Mouse (Mus musculus) lung, adult 18-20 months (tissue): ENCODE data around the gene Trim75.
"Not testable (repeated sequence)": the region's sequence is repeated elsewhere in the genome, so short reads cannot be mapped to it uniquely, and the experiment has no call there.

Experiments used
- DNase-seq, 2 experiments: peaks; one replicate each; pipeline ENCODE4 v3.0.0; 2022; ENCODE audit warnings: mixed read lengths in 2 of 2

Trim75 gene

DNA sequence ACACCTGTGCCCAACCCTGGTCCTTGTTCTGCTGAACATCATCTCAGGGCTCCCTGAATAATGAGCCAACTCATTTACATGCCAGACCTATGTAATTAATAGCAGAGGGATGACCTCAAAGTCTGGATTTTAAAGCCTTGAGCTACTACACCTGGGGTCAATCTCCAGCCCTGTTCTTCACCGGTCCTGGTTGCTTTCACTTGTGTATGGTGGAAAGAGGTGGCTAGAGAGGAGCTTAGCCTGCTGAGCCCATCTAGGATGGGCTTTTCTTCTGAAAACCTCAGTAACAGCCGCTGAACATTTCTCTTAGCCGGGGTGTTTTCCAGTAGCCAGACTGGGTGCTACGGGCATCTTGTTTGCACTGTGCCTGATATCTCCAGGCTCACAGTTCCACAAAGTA, at the start of gene Trim75:
Gene Trim75 (minus strand): TSS at position 101 of the 400 bp plus-strand sequence.
- no peak for DNase-seq

DNA sequence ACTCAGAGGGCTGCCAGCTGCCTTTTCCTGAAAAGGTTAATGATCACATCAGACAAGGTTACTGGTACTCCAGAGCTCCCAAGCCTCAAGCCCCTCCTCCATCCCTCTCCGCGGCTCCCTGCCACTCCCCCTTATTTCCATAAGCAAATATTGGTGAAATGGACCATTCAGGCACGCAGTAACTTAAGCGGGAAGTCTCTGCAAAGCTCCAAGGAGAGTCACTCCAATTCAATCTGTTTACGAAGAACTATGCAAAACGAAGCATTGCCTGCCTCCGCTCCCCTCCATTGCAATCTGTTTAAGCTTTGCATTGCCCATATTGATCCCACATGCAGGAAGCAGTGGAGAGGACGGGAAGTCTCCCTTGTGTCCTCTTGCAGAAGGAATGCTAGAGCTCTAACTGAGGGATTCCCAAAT, 49.5 kb upstream of the Trim75 start, which contains the start of gene Apela:
Gene Apela (minus strand): TSS at position 220 of the 417 bp plus-strand sequence.
- DNase-seq: peak; percentile 43 to 61

DNA sequence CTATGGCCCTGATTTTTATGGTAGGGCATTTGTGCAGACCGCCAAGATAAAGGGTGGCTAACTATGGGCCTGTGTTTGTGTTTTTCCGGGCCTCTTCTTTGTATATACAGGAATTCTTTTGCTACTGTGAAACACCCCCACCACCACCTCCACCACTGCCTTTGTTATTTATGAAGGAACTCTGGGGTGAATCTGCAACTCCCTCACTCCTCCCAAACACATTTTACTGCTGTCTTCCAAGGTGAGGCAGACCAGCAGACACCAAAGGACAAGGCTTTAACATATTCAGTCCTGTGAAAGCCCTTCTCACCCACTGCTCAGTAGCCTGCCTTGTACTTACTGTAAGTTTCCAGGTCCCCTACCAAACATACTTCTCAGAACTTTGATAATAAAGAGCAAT, 46.5 kb upstream of the Trim75 start:
- no peak for DNase-seq

DNA sequence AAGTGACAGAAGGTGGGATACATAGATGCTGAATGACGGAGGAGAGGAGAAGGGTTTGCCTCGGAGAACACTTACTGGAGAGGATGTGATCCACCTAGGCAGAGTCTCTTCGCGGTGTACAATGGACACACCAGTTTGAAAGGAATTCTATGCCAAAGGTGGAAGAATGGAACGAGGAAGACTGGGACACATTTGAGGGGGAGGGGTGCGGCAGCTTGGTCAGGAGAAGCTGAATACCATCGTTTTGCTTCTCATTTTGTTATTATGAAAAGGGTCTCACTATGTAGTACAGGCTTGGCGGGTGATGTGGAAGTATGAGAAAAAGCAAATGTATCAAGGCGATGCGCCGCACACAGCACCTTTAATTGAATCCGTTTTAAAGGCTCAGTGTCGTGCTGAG, 45.4 kb upstream of the Trim75 start:
- no peak for DNase-seq

DNA sequence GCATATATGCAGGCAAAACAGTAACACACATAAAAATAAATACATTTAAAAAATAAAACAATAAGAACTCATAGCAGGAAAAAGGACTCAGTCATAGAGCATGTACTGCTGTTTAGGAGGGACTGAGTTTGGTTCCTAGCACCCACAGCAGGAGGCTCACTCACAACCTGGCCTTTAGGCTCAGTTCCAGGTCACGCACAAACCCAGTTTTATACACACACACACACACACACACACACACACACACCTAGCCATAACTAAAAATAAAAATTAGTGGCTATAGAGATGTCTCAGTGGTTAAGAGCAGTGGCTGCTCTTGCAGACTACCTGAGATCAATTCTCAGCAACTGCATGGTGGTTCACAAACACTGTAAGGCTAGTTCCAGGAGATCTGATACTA, 44.5 kb upstream of the Trim75 start:
- DNase-seq: no peak

DNA sequence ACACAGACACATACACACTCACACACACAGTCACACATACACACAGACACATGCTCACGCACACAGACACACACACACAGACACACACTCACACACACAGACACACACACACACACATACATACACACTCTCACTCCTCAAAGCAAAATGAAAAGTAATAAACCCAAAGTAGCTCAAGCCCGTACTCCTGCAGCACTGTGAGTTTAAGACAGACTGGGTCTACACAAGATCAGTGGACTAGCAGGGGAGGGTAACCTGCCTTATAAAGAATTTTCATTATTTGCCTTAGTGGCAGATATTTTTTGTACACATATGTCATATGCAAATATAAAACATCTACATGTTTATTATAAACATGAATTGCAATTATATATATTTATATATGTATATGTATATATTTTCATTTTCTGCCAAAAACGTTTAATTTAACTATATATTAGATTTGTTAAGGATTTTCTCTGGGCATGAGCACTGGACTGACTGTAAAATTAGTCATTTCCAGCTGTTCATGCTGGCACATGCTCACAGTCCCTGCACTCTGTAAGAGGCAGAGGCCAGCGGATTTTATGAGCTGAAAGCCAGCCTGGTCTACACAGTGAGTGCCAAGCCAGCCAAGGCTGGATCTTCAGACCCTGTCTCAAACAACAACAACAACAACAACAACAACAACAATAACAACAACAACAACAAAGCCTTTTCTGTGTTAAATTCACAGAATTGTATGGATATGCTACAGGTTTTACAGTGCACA, 43.3 kb upstream of the Trim75 start:
- DNase-seq: no peak

DNA sequence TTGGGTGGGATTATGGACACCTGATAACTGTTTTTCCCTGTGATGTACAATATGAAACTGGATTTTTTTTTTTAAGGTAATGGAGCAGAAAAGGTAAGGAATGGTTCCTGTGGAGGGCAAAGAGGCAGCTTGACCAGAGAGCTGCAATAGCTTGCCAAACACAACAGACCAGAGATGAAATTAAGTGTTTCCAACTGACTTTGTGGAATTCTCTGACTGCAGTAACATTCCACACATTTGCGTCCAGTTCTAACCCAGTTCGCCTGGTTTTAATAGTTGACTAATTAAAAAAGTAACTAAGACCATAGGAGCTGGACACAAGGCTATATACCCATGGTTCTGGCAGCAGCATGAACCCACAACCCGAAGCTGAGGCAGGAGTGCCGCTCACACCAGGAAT, 42.1 kb upstream of the Trim75 start:
- no peak for DNase-seq

DNA sequence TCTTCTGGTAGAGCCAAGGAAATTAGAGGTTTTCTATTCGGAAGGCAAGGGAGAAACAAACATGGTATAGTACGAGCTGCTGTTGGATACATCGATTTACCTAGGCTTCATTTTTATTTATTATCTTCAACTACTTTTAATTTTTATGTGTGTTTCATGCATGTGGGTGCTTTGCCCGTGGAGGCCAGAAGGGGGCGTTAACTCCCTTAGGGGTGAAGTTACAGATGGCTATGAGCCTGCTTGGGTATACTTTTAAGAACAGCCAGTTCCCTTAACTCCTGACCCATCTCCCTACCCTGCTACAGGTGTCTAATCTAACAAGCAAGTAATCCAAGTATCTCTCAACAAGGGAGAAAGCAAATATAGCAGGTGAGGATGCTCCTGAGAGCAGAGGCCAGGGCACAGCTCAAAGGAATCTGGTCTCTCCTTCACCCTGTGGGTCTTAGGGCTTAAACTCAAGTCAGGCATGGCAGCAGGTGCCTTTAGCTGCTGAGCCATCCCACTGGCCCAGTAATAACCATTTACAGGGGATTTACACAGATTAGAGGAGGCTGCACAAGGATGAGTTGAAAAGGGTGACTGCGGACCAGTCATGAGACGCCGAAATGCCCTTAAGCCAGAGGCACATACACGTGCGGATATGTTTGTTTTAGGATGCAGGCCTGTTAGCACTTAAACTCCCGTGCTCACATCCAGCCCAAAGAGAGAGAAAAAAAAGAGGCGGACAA, 41.5 kb upstream of the Trim75 start:
- DNase-seq: no peak

DNA sequence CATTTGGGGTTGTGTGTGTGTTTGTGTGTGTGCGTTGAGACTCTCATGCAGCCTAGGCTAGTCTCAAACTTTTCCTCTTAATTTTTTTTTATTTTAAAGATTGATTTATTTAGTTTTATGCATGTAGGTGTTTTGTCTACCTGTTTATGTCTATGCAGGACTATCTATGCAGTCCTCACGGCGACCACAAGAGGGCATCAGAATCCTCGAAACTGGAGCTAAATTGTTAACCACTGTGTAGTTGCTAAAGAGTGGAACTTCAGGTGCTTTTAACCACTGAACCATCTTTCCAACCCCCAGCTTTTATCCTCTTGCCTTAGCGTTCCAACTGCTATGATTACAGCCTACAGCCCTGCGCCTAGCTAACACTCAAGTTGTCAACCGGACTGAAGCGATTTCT, 34.9 kb upstream of the Trim75 start:
- peak; percentile 32 to 56 for DNase-seq

DNA sequence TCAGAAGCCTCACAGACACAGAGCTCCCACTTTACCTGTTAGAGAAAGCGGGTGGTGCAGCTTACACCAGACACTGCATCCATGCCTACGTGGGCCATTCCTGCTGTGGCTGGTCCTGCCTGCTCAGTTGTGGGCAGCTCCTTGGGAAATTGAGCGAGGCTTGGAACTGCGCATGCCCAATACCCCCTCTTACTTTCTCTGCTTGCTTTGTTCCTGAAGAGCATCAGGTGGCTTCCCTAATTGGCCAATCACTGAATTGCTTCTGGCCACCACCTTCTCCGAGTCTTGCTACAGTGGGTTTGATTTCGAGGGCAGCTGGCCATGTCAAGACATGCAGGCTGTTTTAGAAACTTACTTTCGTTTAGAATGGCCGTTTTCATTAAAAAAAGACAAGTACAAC, 30.8 kb upstream of the Trim75 start, which contains the start of the genes Trim61 and Trim60:
Gene Trim61 (minus strand): TSS at position 101 of the 400 bp plus-strand sequence.
Gene Trim60 (minus strand): TSS at position 162 of the 400 bp plus-strand sequence.
- DNase-seq: no peak

DNA sequence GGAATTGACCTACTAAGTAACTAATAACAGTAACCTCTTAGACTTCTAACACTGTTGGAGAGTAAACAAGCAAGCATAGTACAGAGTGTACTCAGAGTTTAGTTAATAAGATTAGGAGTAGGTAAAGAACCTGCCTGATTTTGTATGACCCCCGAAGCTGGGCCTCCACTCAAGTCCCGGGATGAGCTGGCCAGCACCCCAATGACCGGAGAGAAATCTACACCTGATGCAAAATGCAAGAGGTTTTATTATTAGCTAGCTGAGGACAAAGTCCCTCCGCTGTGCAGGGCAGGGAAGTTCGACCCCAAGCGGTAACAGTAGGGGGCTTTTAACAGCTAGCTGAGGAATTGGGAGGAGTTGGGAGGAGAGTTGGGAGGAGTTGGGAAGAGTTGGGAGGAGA, 20.0 kb upstream of the Trim75 start:
- DNase-seq: not testable (repeated sequence)

DNA sequence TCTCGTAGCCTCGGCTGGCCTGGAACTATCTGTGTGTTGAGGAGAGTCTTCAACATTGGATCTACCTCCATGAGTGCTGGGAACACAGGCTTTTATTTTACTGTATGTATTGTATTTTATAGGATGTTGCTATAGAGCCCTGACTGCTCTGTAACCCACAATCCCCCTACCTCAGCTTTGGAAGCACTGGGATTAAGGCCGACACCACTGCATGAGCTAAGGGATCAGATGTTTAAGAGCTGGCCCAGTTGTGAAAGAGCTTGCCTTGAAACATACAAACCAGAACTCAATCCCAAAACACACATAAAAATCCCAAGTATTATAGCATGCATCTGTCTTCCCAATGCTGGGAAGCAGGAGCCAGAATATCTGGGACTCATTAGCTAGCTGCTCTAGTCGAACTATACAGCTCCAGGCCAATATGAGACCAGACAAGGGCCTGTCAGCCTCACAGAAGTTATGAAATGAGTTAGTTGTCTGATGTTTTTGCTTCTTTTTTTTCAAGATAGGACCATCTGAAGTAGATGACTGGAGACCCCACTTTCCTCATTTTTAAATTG, 11.3 kb upstream of the Trim75 start:
- no peak for DNase-seq

DNA sequence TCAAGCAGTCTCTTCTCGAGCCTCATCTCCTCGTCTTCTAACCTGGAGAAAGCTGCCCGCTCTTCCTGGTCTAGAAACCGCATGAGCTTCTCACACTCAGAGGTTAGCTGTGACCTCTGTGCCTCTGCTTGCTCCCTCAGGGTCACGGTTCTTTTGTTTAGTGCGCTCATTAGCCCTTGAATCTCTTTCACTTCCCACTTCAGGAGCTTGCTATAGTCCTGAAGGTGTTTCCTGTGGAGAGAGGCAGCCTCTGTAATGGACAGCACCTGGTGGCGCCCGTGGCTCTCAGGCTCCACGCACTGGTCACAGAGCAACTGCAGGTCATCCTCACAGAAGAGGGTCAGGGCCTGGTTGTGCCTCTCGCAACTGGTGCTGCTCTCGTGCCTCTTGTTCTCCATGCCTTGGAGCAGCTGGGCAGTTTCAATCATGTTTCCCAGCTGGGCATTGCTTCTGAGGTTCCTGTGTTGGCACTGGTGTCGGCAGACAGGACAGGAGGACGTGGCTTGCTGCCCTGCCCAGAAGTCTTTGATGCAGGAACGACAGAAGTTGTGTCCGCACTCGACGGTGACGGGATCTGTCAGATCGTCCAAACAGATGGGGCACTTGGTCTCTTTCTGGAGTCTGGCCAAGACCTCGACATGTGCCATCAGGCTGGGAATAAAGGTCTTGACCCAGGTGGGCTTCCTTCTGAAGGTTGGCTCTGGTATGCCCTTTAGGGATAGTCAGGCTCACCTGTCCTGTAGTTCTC, 4.3 kb downstream of the Trim75 start:
- DNase-seq: no peak

DNA sequence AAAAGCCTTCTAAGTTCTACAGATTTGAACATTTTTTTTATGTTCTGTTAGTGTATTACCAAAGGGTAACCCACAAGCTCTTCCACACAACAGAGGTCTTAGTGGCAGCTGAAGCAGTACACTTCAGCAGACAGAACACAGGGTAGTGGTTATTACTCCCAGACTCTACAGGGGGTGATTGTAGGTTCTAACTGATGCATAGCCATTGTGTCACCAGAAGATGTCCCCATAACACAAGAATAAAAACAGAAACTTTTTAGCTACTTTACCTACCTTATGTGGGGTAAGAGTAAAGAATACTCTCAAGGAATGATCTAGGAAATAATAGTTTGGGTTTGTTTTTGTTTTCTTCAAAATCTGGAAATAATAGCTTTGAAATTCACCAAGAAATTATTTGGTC, 24.8 kb downstream of the Trim75 start:
- no peak for DNase-seq

DNA sequence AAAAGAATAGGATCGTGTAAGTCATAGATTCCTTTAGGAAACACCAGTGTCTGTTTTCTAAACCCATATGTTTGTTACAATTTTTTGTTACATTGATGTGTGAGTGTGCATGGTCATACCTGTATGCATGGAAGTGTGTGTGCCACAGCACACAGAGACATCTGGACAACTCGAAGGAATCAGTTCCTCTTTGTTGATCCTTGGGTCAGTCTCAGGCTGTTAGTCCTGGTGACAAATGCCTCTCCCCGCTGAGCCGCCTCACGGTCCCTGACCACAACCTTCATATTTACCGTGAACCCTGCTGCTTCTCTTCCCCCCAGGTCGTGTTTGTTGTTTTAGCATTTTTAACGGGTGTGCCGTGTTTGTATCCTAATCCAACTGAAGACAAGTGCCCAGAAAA, 28.6 kb downstream of the Trim75 start:
- DNase-seq: no peak

DNA sequence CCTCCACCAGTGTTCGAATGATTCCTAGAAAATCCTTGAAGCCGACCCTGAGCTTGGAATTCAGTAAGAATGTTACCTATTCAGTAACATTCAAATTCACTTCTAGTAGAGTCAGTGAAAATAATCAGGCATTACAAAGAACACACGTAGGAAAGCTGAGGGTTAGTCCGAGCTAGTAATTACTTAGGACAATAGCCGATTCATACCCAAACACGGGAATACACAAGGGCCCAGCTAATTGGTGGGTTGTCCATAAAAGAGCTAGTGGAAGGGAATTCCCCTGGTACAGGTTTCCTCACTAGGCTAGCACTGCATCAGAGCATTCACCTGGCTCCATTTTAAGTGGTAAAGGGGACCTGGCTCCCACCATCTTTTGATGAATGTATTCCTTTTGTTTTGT, 35.5 kb downstream of the Trim75 start:
- DNase-seq: no peak

DNA sequence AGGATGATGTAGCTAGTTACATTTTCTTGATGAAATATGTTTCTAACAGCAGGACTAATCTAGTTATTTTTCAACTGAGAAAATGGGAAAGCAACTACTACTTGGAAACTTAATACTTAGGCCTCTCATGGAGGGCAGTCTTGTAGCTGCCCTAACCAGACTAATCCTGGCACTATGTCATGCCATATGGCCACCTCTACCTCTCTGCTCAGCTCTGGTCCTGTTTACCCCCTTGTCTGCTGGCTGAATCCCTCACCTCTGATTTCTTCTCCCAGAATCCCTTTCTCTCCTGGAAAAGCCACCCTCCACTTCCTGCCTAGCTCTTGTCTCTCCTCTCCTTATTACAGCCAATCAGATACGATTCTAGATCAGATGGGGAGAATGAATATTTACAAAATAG, 39.3 kb downstream of the Trim75 start:
- no peak for DNase-seq

DNA sequence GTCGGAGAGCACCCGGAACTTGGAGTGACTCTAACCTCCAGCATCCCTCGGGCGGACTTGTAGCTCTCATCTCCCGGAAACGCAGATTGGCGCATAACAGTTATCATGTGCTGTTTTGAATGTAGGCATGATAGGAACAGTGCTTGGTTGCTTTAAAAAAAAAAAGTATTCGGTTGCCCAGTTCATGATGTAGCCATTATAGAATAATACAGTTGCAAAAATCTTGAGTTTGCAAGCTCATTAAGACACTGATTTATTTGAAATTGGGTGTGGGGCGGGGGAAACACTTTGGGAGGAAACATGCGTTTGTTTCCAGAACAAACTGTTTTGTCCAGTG, 40.0 kb downstream of the Trim75 start:
- DNase-seq: no peak

DNA sequence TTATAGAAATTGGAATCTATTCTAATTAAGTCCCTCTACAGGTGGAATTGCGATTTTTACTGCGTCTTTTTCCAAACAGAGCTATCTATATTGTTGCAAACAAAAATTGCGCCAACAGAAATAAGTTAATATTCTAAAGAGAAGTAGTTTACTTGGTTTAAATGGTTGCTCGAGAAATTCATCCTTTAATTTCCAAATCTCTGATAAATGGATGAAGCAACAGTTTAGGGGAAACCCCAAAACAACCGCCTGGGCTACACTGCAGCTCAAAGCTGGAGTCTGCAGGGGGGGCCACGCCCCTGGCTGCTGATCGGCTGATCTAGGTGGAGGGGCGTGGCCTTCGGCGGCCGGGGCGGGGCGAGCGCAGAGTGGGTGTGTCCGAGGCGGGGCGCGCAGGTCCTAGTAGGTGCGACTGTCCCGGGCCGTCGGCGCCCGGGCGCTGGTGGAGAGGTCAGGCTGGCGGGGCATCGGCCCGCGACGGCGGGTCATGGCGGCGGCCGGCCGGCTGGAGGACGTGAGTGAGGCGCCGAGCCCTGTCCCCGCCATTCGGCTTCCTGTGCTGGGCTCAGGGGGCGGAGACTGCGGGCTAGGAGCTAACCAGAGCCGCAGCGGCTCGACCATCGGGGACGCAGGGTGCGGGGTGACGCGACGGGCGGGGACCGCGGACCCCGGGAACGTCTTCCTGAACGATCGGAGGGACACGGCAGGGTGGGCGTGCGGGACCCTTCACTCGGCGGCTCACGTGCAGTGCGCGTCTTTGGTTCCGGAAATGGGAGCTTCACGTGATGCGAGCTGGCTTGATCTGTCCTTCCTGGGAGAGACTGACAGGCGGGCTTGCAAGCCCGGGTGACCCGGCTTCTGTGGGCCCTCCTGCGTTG, 40.6 kb downstream of the Trim75 start, which contains the start of gene Tmem192:
Gene Tmem192 (plus strand): TSS at position 366 of the 878 bp plus-strand sequence.
- DNase-seq: peak; percentile 97

DNA sequence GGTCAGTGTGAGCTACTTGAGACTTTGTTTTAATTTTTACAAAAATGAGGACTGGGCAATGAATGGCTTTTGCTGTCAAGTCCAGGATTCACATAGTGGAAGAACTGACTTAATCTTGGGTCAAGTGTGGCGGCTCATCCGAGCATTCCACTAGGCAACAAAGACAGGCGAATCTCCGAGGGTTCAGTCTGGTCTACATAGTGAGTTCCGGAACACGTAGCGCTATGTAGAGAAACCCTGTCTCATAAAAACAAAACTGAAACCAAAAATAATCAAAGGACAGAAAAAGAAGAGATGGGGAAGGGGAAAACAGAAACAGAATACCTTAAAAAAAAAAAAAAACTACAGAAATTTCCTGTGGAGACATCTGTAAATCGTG, 41.2 kb downstream of the Trim75 start:
- DNase-seq: no peak

DNA sequence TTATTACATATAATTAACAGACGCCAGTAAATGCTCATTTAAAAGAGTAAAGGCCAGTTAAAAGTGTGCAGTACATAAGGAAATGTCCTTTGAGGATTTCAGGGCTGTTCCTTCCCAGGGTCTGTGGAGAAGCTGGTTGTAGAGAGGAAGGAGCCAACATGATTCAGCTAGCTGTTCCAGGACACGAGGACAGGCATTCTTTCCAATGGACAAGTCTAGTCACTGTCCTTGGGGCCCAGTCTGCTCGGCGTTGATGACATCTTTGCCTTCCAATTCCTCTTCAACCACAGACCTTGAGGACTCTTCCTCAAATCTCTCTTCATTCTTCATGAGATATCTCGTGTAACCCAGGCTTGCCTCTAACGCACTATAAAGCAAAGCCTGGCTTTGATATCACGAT, 42.0 kb downstream of the Trim75 start:
- no peak for DNase-seq

DNA sequence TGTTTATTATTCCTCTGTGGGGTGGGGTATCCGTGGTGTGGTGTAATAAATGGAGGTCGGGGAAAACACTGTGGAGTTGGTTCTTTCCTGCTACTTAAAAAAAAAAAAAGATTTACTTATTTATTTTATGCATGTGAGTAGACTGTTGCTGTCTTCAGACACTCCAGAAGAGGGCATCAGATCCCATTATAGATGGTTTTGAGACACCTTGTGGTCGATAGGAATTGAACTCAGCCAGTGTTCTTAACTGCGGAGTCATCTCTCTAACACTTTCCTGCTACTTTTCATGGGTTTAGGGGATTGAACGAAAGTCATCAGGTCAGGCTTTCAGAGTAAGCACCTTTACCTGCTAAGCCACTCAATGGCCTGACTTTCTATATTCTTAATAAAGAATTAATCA, 42.8 kb downstream of the Trim75 start:
- DNase-seq: no peak
